Mouse (Mus musculus) forebrain, embryonic 14.5 days (tissue): ENCODE measurements at regions not wholly inside any gene's neighbourhood (a gene's known extent, or its start where the extent isn't known, plus 50 kb on each side); places are given as distances from the start of the nearest gene placed in this dataset.

Experiments used
- ATAC-seq: fragments of 200-750 bp; cut with Nextera tagmentation; 2 replicates; pipeline ENCODE4 v1.8.0; 2017; ENCODE audit warnings: mild to moderate bottlenecking, moderate library complexity
- DNase-seq: peaks from one replicate; pipeline ENCODE4 v3.0.0-alpha.2; 2015; ENCODE audit warnings: low spot score
- H3K27ac ChIP-seq: fragments of 300-500 bp; sonication (generic); 2 replicates; pipeline ENCODE4 v1.5.1; 2014; ENCODE audit warnings: low read depth, mild to moderate bottlenecking, control low read depth, low read length, moderate library complexity
- H3K27me3 ChIP-seq: fragments of 300-500 bp; sonication (generic); replicated peaks from 2 replicates; pipeline ENCODE4 v1.6.1; 2014; ENCODE audit warnings: low read length, control low read depth, mixed read lengths; ENCODE audit not compliant: control insufficient read depth, insufficient read depth
- H3K36me3 ChIP-seq: fragments of 300-500 bp; sonication (generic); 2 replicates; pipeline ENCODE4 v1.6.1; 2014; ENCODE audit warnings: low read length, control low read depth; ENCODE audit not compliant: control insufficient read depth, insufficient read depth
- H3K4me1 ChIP-seq: fragments of 300-500 bp; sonication (generic); 2 replicates; pipeline ENCODE4 v1.6.1; 2014; ENCODE audit warnings: antibody characterized with exemption, low read length, control low read depth; ENCODE audit not compliant: control insufficient read depth, insufficient read depth
- H3K4me2 ChIP-seq: fragments of 300-500 bp; sonication (generic); 2 replicates; pipeline ENCODE4 v1.6.1; 2014; ENCODE audit warnings: mild to moderate bottlenecking, control low read depth, low read length
- H3K4me3 ChIP-seq: fragments of 300-500 bp; sonication (generic); 2 replicates; pipeline ENCODE4 v1.5.1; 2014; ENCODE audit warnings: low read depth, low read length, control low read depth
- H3K9ac ChIP-seq: fragments of 300-500 bp; sonication (generic); 2 replicates; pipeline ENCODE4 v1.6.1; 2014; ENCODE audit warnings: mild to moderate bottlenecking, low read length, control low read depth, moderate library complexity
- H3K9me3 ChIP-seq: fragments of 300-500 bp; sonication (generic); replicated peaks from 2 replicates; pipeline ENCODE4 v1.6.1; 2016; ENCODE audit warnings: low read length, control low read depth, mixed read lengths; ENCODE audit not compliant: control insufficient read depth
- WGBS: fragments of 180-500 bp; shearing (Covaris S2); extraction: QIAGEN DNeasy Blood & Tissue Kit; methylation state at CpG from one replicate; pipeline ENCODE4 v1.1.7; 2014; 5-methylcytosine and 5-hydroxymethylcytosine counted together

DNA sequence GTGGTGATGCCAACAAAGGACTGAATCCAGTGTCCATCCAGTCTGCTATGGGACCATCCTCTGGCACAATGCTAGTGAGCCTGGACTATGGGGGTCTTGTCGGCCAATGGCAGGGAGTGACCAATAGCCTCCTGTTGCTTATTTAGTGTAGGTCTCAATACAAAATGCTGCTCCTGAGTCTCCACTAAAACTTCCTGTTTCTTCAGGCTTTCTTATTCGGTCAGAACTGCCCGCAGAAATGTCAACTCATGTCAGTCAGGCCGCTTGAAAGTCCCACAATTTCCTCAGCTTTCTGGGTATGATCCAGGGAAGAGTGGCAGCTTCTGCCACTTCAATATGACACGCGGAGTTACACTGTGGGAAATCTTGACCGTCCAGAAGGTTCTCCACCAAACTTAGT lies 94.7 kb upstream of the Jazf1 start:
- Histone ChIP-seq H3K27me3 (no peaks in the 10 kb centered on the region), H3K4me2 (no peak overlapping the region), H3K9ac (no peak overlapping the region), H3K27ac (no peak overlapping the region), H3K9me3 (no peaks in the 10 kb centered on the region), H3K4me3 (no peak overlapping the region), H3K36me3 (no peaks in the 10 kb centered on the region), H3K4me1 (no peaks in the 10 kb centered on the region)
- WGBS = 91% methylated on average over 7 of the region's 7 CpGs
- ATAC-seq = no peak
- DNase-seq = no peak

DNA sequence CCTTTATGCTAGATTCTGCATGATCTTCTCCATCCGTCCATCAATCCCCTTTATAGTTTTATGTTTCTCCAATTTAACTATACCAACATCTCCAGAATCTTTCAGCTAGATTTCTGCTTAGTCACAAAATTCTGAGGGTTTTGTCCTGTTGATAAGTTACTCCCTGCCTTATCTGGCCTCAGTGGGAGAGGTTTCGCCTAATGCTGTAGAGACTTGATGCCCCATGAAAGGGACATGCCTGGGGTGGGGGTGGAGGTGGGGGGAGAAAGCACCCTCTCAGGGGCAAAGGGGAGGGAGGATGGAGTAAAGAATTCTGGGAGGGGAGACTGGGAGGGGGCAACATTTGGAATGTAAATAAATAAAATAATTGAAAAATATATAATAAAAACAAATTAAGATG lies 93.2 kb upstream of the Jazf1 start:
- no peaks in the 10 kb centered on the region for H3K4me1 ChIP-seq
- ATAC-seq (no peak), DNase-seq (no peak)
- no peaks in the 10 kb centered on the region for H3K36me3 ChIP-seq
- no peaks in the 10 kb centered on the region for H3K9me3 ChIP-seq
- no peak overlapping the region for H3K4me2 ChIP-seq
- no peak overlapping the region for H3K27ac ChIP-seq
- no peak overlapping the region for H3K9ac ChIP-seq
- H3K4me3 ChIP-seq = no peak overlapping the region
- WGBS = 79% methylated on average over 2 of the region's 2 CpGs
- no peaks in the 10 kb centered on the region for H3K27me3 ChIP-seq

GRCm38 (mm10) chr6:53154621-53155020 lies 86.2 kb upstream of the Jazf1 start:
- no peak overlapping the region for H3K4me3 ChIP-seq
- no peak overlapping the region for H3K27ac ChIP-seq
- WGBS = 92% methylated on average over 4 of the region's 4 CpGs
- no peak overlapping the region for H3K9ac ChIP-seq
- DNase-seq = no peak
- H3K4me2 ChIP-seq = no peak overlapping the region
- no peaks in the 10 kb centered on the region for H3K4me1 ChIP-seq
- H3K27me3 ChIP-seq = no peaks in the 10 kb centered on the region
- no peak for ATAC-seq
- no peaks in the 10 kb centered on the region for H3K9me3 ChIP-seq
- no peaks in the 10 kb centered on the region for H3K36me3 ChIP-seq

DNA sequence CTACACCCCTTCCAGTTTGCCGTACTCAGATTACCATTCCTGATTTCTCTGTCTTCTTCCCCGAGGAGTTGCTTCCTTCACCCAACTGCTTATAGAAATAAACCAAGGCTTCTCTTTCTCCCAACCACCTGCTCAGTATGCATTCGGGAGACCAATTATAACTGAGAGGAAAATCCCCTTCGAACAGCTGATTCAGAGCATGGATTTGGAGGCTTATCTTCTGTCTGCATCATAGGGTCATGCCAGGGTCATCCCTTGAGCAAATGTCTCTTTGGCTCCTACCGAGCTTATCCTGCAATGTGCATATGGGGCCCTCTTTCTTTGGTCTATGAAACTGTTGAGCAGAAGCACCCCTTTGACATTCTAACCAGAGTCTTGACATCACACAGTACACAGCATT lies 79.0 kb upstream of the Jazf1 start:
- no peak overlapping the region for H3K4me3 ChIP-seq
- ATAC-seq (no peak), DNase-seq (no peak)
- no peak overlapping the region for H3K4me2 ChIP-seq
- H3K27ac ChIP-seq = no peak overlapping the region
- WGBS = 75% methylated on average over 5 of the region's 5 CpGs
- H3K36me3 ChIP-seq = no peaks in the 10 kb centered on the region
- no peaks in the 10 kb centered on the region for H3K9me3 ChIP-seq
- H3K9ac ChIP-seq = no peak overlapping the region
- peaks cover 4% of the 10 kb centered on the region; the same call in 1 of the 2 replicates for H3K4me1 ChIP-seq
- H3K27me3 ChIP-seq = no peaks in the 10 kb centered on the region

- Histone ChIP-seq H3K27ac (no peak overlapping the region), H3K4me1 (peaks cover 4% of the 10 kb centered on the region; the same call in 1 of the 2 replicates), H3K4me2 (no peak overlapping the region), H3K9ac (no peak overlapping the region), H3K9me3 (no peaks in the 10 kb centered on the region), H3K4me3 (no peak overlapping the region), H3K27me3 (no peaks in the 10 kb centered on the region), H3K36me3 (no peaks in the 10 kb centered on the region)
- DNase-seq (peak; percentile 89), ATAC-seq (peak; percentile 61; the same call in 1 of the 2 replicates)
- 11% methylated on average over 4 of the region's 4 CpGs for WGBS
Measured at GRCm38 (mm10) chr6:53143846-53144584, 75.6 kb upstream of the Jazf1 start.

- DNase-seq (no peak), ATAC-seq (no peak)
- H3K4me1 ChIP-seq = no peaks in the 10 kb centered on the region
- no peak overlapping the region for H3K4me3 ChIP-seq
- H3K36me3 ChIP-seq = no peaks in the 10 kb centered on the region
- H3K9me3 ChIP-seq = no peaks in the 10 kb centered on the region
- 74% methylated on average over 2 of the region's 2 CpGs for WGBS
- H3K9ac ChIP-seq = no peak overlapping the region
- H3K4me2 ChIP-seq = no peak overlapping the region
- no peaks in the 10 kb centered on the region for H3K27me3 ChIP-seq
- H3K27ac ChIP-seq = no peak overlapping the region
Measured at GRCm38 (mm10) chr6:53134410-53134809, 66.0 kb upstream of the Jazf1 start.

- ATAC-seq (no peak), DNase-seq (no peak)
- no peak overlapping the region for H3K4me3 ChIP-seq
- WGBS = 5% methylated on average over 2 of the region's 2 CpGs
- H3K36me3 ChIP-seq = no peaks in the 10 kb centered on the region
- H3K4me2 ChIP-seq = no peak overlapping the region
- no peak overlapping the region for H3K9ac ChIP-seq
- H3K4me1 ChIP-seq = no peaks in the 10 kb centered on the region
- H3K27ac ChIP-seq = no peak overlapping the region
- no peaks in the 10 kb centered on the region for H3K27me3 ChIP-seq
- H3K9me3 ChIP-seq = no peaks in the 10 kb centered on the region
Measured at GRCm38 (mm10) chr6:53130717-53131330, 62.4 kb upstream of the Jazf1 start.

- DNase-seq (no peak), ATAC-seq (no peak)
- no peaks in the 10 kb centered on the region for H3K4me1 ChIP-seq
Measured at GRCm38 (mm10) chr6:53126776-53127175, 58.3 kb upstream of the Jazf1 start.

DNA sequence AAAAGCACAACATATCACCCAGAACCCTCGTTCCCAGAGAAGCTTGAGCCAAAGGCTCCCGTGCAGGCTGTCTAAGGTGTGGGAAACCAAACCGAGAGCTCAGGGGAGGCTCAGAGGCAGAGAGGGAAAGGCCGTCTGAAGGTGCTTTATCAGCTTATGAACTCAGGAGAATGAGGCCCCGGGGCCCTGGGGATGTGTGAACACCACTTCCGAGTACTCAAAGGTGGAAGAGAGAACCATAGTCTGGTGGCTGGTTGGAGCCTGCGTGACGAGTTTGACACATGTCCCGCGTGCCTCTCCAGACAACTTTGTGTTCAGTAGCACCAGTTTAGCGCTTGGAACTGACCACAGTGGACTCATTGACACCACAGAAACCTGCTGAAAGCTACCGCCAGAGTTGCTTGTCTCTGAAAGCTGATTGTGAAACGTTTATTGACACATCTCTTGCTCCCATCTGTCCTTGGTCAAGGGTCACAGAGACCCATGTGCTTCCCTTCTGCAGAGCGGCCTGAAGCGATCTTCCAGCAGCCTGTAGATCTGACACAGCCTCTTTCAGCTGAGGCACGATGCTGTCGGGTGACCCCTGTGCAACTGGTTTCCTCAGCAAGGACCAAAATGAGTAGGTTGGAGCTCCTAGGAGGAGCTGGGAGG lies 56.5 kb upstream of the Jazf1 start:
- Histone ChIP-seq H3K36me3 (no peaks in the 10 kb centered on the region), H3K9me3 (no peaks in the 10 kb centered on the region), H3K27me3 (no peaks in the 10 kb centered on the region), H3K4me3 (no peak overlapping the region), H3K4me1 (no peaks in the 10 kb centered on the region), H3K9ac (no peak overlapping the region), H3K4me2 (no peak overlapping the region), H3K27ac (no peak overlapping the region)
- ATAC-seq (no peak), DNase-seq (no peak)
- 87% methylated on average over 17 of the region's 17 CpGs for WGBS

More at GRCm38 (mm10) chr6:53126776-53127175, 58.3 kb upstream of the Jazf1 start:
- H3K27ac ChIP-seq = no peak overlapping the region
- no peaks in the 10 kb centered on the region for H3K36me3 ChIP-seq
- H3K4me2 ChIP-seq = no peak overlapping the region
- H3K27me3 ChIP-seq = no peaks in the 10 kb centered on the region
- no peak overlapping the region for H3K4me3 ChIP-seq
- 74% methylated on average over 5 of the region's 5 CpGs for WGBS
- no peaks in the 10 kb centered on the region for H3K9me3 ChIP-seq
- H3K9ac ChIP-seq = no peak overlapping the region
